Mouse (Mus musculus) heart, postnatal 0 days (tissue): ENCODE results near the gene Olfr112. TPM values are rescaled to one million over a fixed set of nuclear protein-coding genes. Genes with fewer than 3 reads are reported as not detected.

ENCODE experiments used
- ATAC-seq: fragments of 200-750 bp; cut with Nextera tagmentation; 2 replicates; pipeline ENCODE4 v1.8.0; 2017; ENCODE audit warnings: low read depth, moderate number of reproducible peaks, moderate library complexity; ENCODE audit not compliant: insufficient read depth
- DNase-seq: peaks from one replicate; pipeline ENCODE4 v3.0.0-alpha.2; 2016; ENCODE audit warnings: low spot score
- H3K27ac ChIP-seq: fragments of 300-500 bp; sonication (generic); 2 replicates; pipeline ENCODE4 v1.5.1; 2014; ENCODE audit warnings: low read depth, mild to moderate bottlenecking
- H3K27me3 ChIP-seq: fragments of 300-500 bp; sonication (generic); 2 replicates; pipeline ENCODE4 v1.6.1; 2014; ENCODE audit warnings: low read length, mixed read lengths; ENCODE audit not compliant: control insufficient read depth, insufficient read depth
- H3K36me3 ChIP-seq: fragments of 300-500 bp; sonication (generic); replicated peaks from 2 replicates; pipeline ENCODE4 v1.6.1; 2014; ENCODE audit warnings: low read length, mixed read lengths; ENCODE audit not compliant: control insufficient read depth, insufficient read depth
- H3K4me1 ChIP-seq: fragments of 300-500 bp; sonication (generic); 2 replicates; pipeline ENCODE4 v1.6.1; 2014; ENCODE audit warnings: antibody characterized with exemption; ENCODE audit not compliant: control insufficient read depth, insufficient read depth
- H3K4me2 ChIP-seq: fragments of 300-500 bp; sonication (generic); 2 replicates; pipeline ENCODE4 v1.6.1; 2014; ENCODE audit warnings: low read depth, mild to moderate bottlenecking, low read length, moderate library complexity
- H3K4me3 ChIP-seq: fragments of 300-500 bp; sonication (generic); 2 replicates; pipeline ENCODE4 v1.5.1; 2014; ENCODE audit warnings: low read depth, low read length
- H3K9ac ChIP-seq: fragments of 300-500 bp; sonication (generic); replicated peaks from 2 replicates; pipeline ENCODE4 v1.6.1; 2014; ENCODE audit warnings: low read depth, low read length, mixed read lengths
- H3K9me3 ChIP-seq: fragments of 300-500 bp; sonication (generic); replicated peaks from 2 replicates; pipeline ENCODE4 v1.6.1; 2016; ENCODE audit warnings: low read length; ENCODE audit not compliant: control insufficient read depth
- CTCF ChIP-seq: IDR thresholded peaks from 2 replicates; pipeline ENCODE4 v1.5.1; 2016; ENCODE audit warnings: antibody characterized with exemption, control low read depth, low read depth
- EP300 ChIP-seq: IDR thresholded peaks from 2 replicates; pipeline ENCODE4 v1.6.1; 2016; ENCODE audit warnings: antibody characterized with exemption, low read depth
- WGBS: fragments of 180-500 bp; shearing (Covaris S2); extraction: QIAGEN DNeasy Blood & Tissue Kit; methylation state at CpG from one replicate; pipeline ENCODE4 v1.1.7; 2014; 5-methylcytosine and 5-hydroxymethylcytosine counted together
- polyA plus RNA-seq: library from polyadenylated mRNA; unstranded; fragments of >200 nt; fragmentation: Nextera tagmentation; extraction: Ambion mirVana; gene quantifications from 2 replicates; pipeline ENCODE4 v1.2.1, GENCODE M21; 2015
- total RNA-seq: library from RNA; depleted of rRNA; stranded (reverse); fragments of >200 nt; gene quantifications from 2 replicates; pipeline ENCODE4 v1.2.3, GENCODE M21; 2014; ENCODE audit warnings: low replicate concordance; rRNA removed

The Olfr112 gene
- total RNA-seq (not detected in 2 replicates), polyA plus RNA-seq (not detected in 2 replicates)

- Histone ChIP-seq H3K4me3 (no peak within 1 kb of the TSS), H3K9me3 (peaks cover 4% of the 10 kb centered on the region), H3K36me3 (no peaks in the 10 kb centered on the region), H3K27me3 (no peaks in the 10 kb centered on the region), H3K4me2 (no peak within 1 kb of the TSS), H3K9ac (no peak within 1 kb of the TSS), H3K4me1 (no peaks in the 10 kb centered on the region), H3K27ac (no peak within 1 kb of the TSS)
- ATAC-seq (no peak), DNase-seq (no peak)
- TF ChIP-seq CTCF (no peak), EP300 (no peak)
These were observed at the start of gene Olfr112 for GRCm38 (mm10) chr17:37569351-37569750. Gene Olfr112 (minus strand): TSS chr17:37569451.

- Histone ChIP-seq H3K9me3 (no peaks in the 10 kb centered on the region), H3K4me1 (no peaks in the 10 kb centered on the region), H3K27ac (no peak within 1 kb of the TSS), H3K36me3 (no peaks in the 10 kb centered on the region), H3K4me3 (no peak within 1 kb of the TSS), H3K4me2 (no peak within 1 kb of the TSS), H3K9ac (no peak within 1 kb of the TSS), H3K27me3 (no peaks in the 10 kb centered on the region)
- TF ChIP-seq EP300 (no peak), CTCF (no peak)
- DNase-seq (no peak), ATAC-seq (no peak)
These were observed 23.4 kb upstream of the Olfr112 start, which contains the start of gene Olfr114 for GRCm38 (mm10) chr17:37592643-37593042. Gene Olfr114 (minus strand): TSS chr17:37592743.

GRCm38 (mm10) chr17:37577563-37577962, 8.3 kb upstream of the Olfr112 start, which contains the start of gene Olfr113:
Gene Olfr113 (minus strand): TSS chr17:37577663.
- H3K27me3 ChIP-seq, result no peaks in the 10 kb centered on the region
- DNase-seq, result no peak

GRCm38 (mm10) chr17:37558913-37559615, 10.2 kb downstream of the Olfr112 start:
- Histone ChIP-seq H3K4me2 (no peak overlapping the region), H3K27ac (no peak overlapping the region), H3K4me3 (no peak overlapping the region), H3K9me3 (no peaks in the 10 kb centered on the region), H3K9ac (no peak overlapping the region), H3K4me1 (no peaks in the 10 kb centered on the region), H3K36me3 (no peaks in the 10 kb centered on the region), H3K27me3 (no peaks in the 10 kb centered on the region)
- WGBS, result 37% methylated on average over 1 of the region's 1 CpGs
- no peak for ATAC-seq
- no peak for TF ChIP-seq CTCF
- TF ChIP-seq EP300, result no peak
- DNase-seq, result no peak

More at GRCm38 (mm10) chr17:37577563-37577962, 8.3 kb upstream of the Olfr112 start, which contains the start of gene Olfr113:
- Histone ChIP-seq H3K4me3 (no peak within 1 kb of the TSS), H3K36me3 (no peaks in the 10 kb centered on the region), H3K4me1 (no peaks in the 10 kb centered on the region), H3K27ac (no peak within 1 kb of the TSS), H3K9me3 (no peaks in the 10 kb centered on the region), H3K4me2 (no peak within 1 kb of the TSS), H3K9ac (no peak within 1 kb of the TSS)
- ATAC-seq, result no peak
- TF ChIP-seq EP300 (no peak), CTCF (no peak)

GRCm38 (mm10) chr17:37543800-37544435, 25.3 kb downstream of the Olfr112 start:
- no peaks in the 10 kb centered on the region for H3K36me3 ChIP-seq
- H3K9me3 ChIP-seq, result no peaks in the 10 kb centered on the region
- H3K4me1 ChIP-seq, result no peaks in the 10 kb centered on the region
- H3K4me3 ChIP-seq, result no peak overlapping the region
- DNase-seq (no peak), ATAC-seq (no peak)
- no peak overlapping the region for H3K4me2 ChIP-seq
- no peak overlapping the region for H3K27ac ChIP-seq
- no peak overlapping the region for H3K9ac ChIP-seq
- H3K27me3 ChIP-seq, result no peaks in the 10 kb centered on the region
- no peak for TF ChIP-seq CTCF
- TF ChIP-seq EP300, result no peak
- 49% methylated on average over 3 of the region's 3 CpGs for WGBS
